Mouse (Mus musculus): Measurements from ENCODE around the gene Ppp1r1b. TPM values are rescaled to one million over a fixed set of nuclear protein-coding genes. Genes with fewer than 3 reads are reported as not detected.
A peak's percentile ranks its signal among the peaks of the same experiment; 100 is the strongest.
"Not testable (repeated sequence)": the region's sequence is repeated elsewhere in the genome, so short reads cannot be mapped to it uniquely, and the experiment has no call there.

The Ppp1r1b gene
- polyA plus RNA-seq, 1 experiment from 2014 or later = 7.0 TPM

DNA sequence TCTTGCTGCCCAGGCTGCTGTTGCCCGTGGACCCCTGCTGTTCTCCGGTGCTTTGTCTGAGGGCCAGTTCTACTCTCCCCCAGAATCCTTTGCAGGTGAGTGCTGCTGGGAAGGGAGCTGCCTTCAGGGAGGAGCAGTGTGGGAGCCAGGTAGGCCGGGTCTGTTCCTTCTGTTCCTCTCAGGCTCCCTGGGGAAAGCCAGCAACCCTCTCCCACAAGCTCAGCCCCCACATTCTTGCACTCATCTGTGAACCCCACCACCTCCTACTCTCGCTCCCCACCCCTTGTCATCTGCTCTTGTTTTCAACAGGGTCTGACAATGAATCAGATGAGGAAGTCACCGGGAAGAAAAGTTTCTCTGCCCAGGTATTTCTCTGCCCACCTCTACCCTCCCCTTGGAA is 28.6 kb downstream of the Ppp1r1b start:
- Histone ChIP-seq H3K27ac (replicated peaks) (no peak overlapping the region), H3K4me1 (replicated peaks; ENCODE audit: control insufficient read depth, insufficient read depth) (no peaks in the 10 kb centered on the region), H3K4me3 (ENCODE audit: low read depth, low read length) (no peak overlapping the region), H3K4me2 (replicated peaks; ENCODE audit: low read depth) (no peak overlapping the region), H3K36me3 (ENCODE audit: control insufficient read depth, insufficient read depth, low read length) (peaks cover 14% of the 10 kb centered on the region; the same call in 1 of the 2 replicates), H3K27me3 (ENCODE audit: control insufficient read depth, insufficient read depth, low read length) (no peaks in the 10 kb centered on the region), H3K9ac (ENCODE audit: low read length) (no peak overlapping the region), H3K9me3 (ENCODE audit: control insufficient read depth, low read length) (no peaks in the 10 kb centered on the region)
- ATAC-seq (ENCODE audit: low FRiP score, low TSS enrichment) = no peak
- DNase-seq (ENCODE audit: low spot score) = no peak
- TF ChIP-seq CTCF (IDR thresholded peaks at IDR 0.05; ENCODE audit: low read depth) (no peak), EP300 (optimal IDR thresholded peaks at IDR 0.05) (no peak)
- 69% methylated on average over 5 of the region's 5 CpGs for WGBS

DNA sequence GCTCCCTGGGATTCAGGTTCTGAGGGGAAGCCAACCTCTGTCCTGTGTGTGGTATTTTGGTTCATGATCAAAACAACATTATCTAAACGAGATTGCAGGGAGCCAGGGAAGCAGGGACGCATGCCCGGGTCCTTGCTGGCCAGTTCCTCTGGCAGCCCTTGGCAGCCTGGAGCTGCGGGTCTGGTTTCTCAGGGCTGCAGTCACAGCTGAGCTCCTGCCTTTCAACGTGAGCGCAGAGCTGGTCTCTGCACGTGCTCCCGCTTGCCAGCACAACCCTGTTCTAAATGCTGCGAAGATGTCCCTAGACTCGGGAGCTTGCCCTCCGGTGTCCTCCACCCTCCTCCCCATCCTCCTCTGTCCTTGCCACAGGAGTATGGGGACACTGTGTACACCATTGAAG is 29.6 kb downstream of the Ppp1r1b start:
- no peak for DNase-seq (ENCODE audit: low spot score)
- TF ChIP-seq EP300 (optimal IDR thresholded peaks at IDR 0.05) = no peak
- no peak for TF ChIP-seq CTCF (IDR thresholded peaks at IDR 0.05; ENCODE audit: low read depth)
- ATAC-seq (ENCODE audit: low FRiP score, low TSS enrichment) = no peak
- 77% methylated on average over 11 of the region's 11 CpGs for WGBS
- H3K27me3 ChIP-seq (ENCODE audit: control insufficient read depth, insufficient read depth, low read length) = no peaks in the 10 kb centered on the region
- H3K27ac ChIP-seq (replicated peaks) = no peak overlapping the region
- H3K4me2 ChIP-seq (replicated peaks; ENCODE audit: low read depth) = no peak overlapping the region
- no peak overlapping the region for H3K9ac ChIP-seq (ENCODE audit: low read length)
- no peak overlapping the region for H3K4me3 ChIP-seq (ENCODE audit: low read depth, low read length)
- no peaks in the 10 kb centered on the region for H3K4me1 ChIP-seq (replicated peaks; ENCODE audit: control insufficient read depth, insufficient read depth)
- peaks cover 14% of the 10 kb centered on the region; the same call in 1 of the 2 replicates for H3K36me3 ChIP-seq (ENCODE audit: control insufficient read depth, insufficient read depth, low read length)
- no peaks in the 10 kb centered on the region for H3K9me3 ChIP-seq (ENCODE audit: control insufficient read depth, low read length)

DNA sequence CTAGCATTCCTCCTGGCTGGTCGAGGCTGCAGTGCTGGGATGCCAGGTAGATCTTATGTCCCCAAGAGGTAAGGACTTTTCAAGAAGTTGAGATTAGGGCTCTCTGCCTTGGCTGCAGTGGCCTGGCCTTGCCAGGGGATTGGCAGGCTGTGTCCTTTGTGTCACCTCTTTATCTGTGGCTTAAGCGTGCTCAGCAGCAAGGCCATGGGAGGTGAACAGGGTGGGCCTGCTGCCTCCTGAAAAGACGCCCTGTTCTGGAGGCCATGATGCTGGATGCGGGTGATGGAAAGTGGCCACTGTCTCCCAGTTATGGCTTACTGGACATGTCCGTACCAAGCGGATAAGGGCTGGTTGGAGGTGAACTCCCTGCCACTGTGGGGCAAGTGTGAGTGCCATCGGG is 31.2 kb downstream of the Ppp1r1b start:
- H3K4me3 ChIP-seq (ENCODE audit: low read depth, low read length) = no peak overlapping the region
- H3K4me1 ChIP-seq (replicated peaks; ENCODE audit: control insufficient read depth, insufficient read depth) = no peaks in the 10 kb centered on the region
- WGBS = 80% methylated on average over 7 of the region's 7 CpGs
- H3K27ac ChIP-seq (replicated peaks) = no peak overlapping the region
- no peaks in the 10 kb centered on the region for H3K27me3 ChIP-seq (ENCODE audit: control insufficient read depth, insufficient read depth, low read length)
- no peak for TF ChIP-seq EP300 (optimal IDR thresholded peaks at IDR 0.05)
- TF ChIP-seq CTCF (IDR thresholded peaks at IDR 0.05; ENCODE audit: low read depth) = no peak
- no peak overlapping the region for H3K4me2 ChIP-seq (replicated peaks; ENCODE audit: low read depth)
- no peak for ATAC-seq (ENCODE audit: low FRiP score, low TSS enrichment)
- H3K9me3 ChIP-seq (ENCODE audit: control insufficient read depth, low read length) = no peaks in the 10 kb centered on the region
- peaks cover 14% of the 10 kb centered on the region; the same call in 1 of the 2 replicates for H3K36me3 ChIP-seq (ENCODE audit: control insufficient read depth, insufficient read depth, low read length)
- DNase-seq (ENCODE audit: low spot score) = no peak
- H3K9ac ChIP-seq (ENCODE audit: low read length) = no peak overlapping the region

DNA sequence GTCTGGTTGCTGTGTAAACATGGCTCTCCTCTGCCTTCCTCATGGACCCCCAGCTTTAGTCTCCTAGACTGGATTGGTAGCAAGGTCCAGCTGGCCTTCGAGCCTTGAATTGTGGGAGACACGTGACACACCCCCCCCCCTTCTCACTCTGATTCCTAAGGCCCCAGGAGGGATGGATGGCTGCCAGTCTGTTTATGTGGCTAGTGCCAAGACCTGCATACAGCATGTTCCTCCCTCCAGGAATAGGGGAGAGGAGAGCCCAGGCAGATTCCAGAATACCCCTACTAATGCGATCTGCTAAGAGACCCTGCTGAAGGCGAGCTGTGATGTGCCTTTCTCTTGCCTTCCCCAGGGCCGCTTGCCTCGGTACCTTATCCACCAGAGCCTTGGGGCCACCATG is 31.9 kb downstream of the Ppp1r1b start:
- H3K4me2 ChIP-seq (replicated peaks; ENCODE audit: low read depth) = no peak overlapping the region
- no peak overlapping the region for H3K9ac ChIP-seq (ENCODE audit: low read length)
- TF ChIP-seq EP300 (optimal IDR thresholded peaks at IDR 0.05) (no peak), CTCF (IDR thresholded peaks at IDR 0.05; ENCODE audit: low read depth) (no peak)
- H3K9me3 ChIP-seq (ENCODE audit: control insufficient read depth, low read length) = no peaks in the 10 kb centered on the region
- H3K4me1 ChIP-seq (replicated peaks; ENCODE audit: control insufficient read depth, insufficient read depth) = no peaks in the 10 kb centered on the region
- 78% methylated on average over 6 of the region's 6 CpGs for whole genome bisulfite sequencing
- no peak for DNase-seq (ENCODE audit: low spot score)
- no peaks in the 10 kb centered on the region for H3K27me3 ChIP-seq (ENCODE audit: control insufficient read depth, insufficient read depth, low read length)
- no peak overlapping the region for H3K27ac ChIP-seq (replicated peaks)
- no peak for ATAC-seq (ENCODE audit: low FRiP score, low TSS enrichment)
- H3K36me3 ChIP-seq (ENCODE audit: control insufficient read depth, insufficient read depth, low read length) = peaks cover 14% of the 10 kb centered on the region; the same call in 1 of the 2 replicates
- H3K4me3 ChIP-seq (ENCODE audit: low read depth, low read length) = no peak overlapping the region

DNA sequence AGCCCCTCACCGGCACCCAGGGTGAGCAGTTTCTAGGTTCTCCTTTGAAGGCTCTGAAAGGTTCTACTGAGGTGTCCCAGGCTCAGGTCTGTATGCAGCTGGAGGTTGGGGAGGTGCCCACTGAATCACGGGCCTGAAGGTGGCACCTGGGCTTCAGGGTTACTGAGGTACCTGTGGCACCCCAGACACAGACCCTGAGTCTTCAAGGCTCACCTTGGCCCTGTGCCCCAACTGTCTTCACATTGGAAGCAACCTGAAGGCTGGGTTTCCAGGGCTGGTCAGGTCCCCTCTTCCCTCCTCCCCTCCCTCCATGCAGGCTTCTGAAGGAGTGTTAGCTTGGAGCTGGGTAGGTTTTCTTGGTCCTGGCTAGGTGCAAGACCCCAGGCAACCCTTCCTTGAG is 33.4 kb downstream of the Ppp1r1b start:
- Histone ChIP-seq H3K4me1 (replicated peaks; ENCODE audit: control insufficient read depth, insufficient read depth) (no peaks in the 10 kb centered on the region), H3K36me3 (ENCODE audit: control insufficient read depth, insufficient read depth, low read length) (peaks cover 14% of the 10 kb centered on the region; the same call in 1 of the 2 replicates), H3K9me3 (ENCODE audit: control insufficient read depth, low read length) (no peaks in the 10 kb centered on the region), H3K4me3 (ENCODE audit: low read depth, low read length) (no peak overlapping the region), H3K9ac (ENCODE audit: low read length) (no peak overlapping the region), H3K4me2 (replicated peaks; ENCODE audit: low read depth) (no peak overlapping the region), H3K27me3 (ENCODE audit: control insufficient read depth, insufficient read depth, low read length) (no peaks in the 10 kb centered on the region; the same call in 1 of the 2 replicates), H3K27ac (replicated peaks) (no peak overlapping the region)
- TF ChIP-seq CTCF (IDR thresholded peaks at IDR 0.05; ENCODE audit: low read depth) (no peak), EP300 (optimal IDR thresholded peaks at IDR 0.05) (no peak)
- ATAC-seq (ENCODE audit: low FRiP score, low TSS enrichment) (no peak), DNase-seq (ENCODE audit: low spot score) (no peak)
- 90% methylated on average over 2 of the region's 2 CpGs for WGBS

DNA sequence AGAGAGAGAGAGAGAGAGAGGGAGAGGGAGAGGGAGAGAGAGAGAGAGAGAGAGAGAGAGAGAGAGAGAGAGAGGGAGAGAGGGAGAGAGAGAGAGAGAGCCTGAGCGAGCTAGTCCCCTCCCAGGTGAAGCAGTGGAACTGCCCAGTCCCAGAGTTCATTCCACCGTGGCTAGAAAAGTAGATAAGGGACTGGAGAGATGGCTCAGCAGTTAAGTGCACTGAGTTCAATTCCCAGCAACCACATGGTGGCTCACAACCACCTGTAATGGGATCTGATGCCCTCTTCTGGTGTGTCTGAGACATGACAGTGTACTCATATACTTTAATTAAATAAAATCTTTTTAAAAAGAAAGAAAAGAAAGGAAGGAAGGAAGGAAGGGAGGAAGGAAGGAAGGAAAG is 34.2 kb downstream of the Ppp1r1b start:
- H3K36me3 ChIP-seq (ENCODE audit: control insufficient read depth, insufficient read depth, low read length) = peaks cover 14% of the 10 kb centered on the region; the same call in 1 of the 2 replicates
- H3K27ac ChIP-seq (replicated peaks); H3K4me1 ChIP-seq (replicated peaks; ENCODE audit: control insufficient read depth, insufficient read depth); H3K27me3 ChIP-seq (ENCODE audit: control insufficient read depth, insufficient read depth, low read length); H3K9me3 ChIP-seq (ENCODE audit: control insufficient read depth, low read length); DNase-seq (ENCODE audit: low spot score); ATAC-seq (ENCODE audit: low FRiP score, low TSS enrichment); H3K9ac ChIP-seq (ENCODE audit: low read length); H3K4me2 ChIP-seq (replicated peaks; ENCODE audit: low read depth); H3K4me3 ChIP-seq (ENCODE audit: low read depth, low read length): not testable (repeated sequence)
- peak; percentile 25; the same call in 1 of the 2 replicates for TF ChIP-seq CTCF (IDR thresholded peaks at IDR 0.05; ENCODE audit: low read depth)
- 15% methylated on average over 2 of the region's 2 CpGs for WGBS
